Mouse (Mus musculus): ENCODE measurements around the gene Tmc6. TPM values are rescaled to one million over a fixed set of nuclear protein-coding genes. Genes with fewer than 3 reads are reported as not detected.
"Not testable (repeated sequence)": the region's sequence is repeated elsewhere in the genome, so short reads cannot be mapped to it uniquely, and the experiment has no call there.

Tmc6 gene
- total and polyA plus RNA-seq, 3 experiments: 16.8 to 28.4 (median 26.8) TPM

DNA sequence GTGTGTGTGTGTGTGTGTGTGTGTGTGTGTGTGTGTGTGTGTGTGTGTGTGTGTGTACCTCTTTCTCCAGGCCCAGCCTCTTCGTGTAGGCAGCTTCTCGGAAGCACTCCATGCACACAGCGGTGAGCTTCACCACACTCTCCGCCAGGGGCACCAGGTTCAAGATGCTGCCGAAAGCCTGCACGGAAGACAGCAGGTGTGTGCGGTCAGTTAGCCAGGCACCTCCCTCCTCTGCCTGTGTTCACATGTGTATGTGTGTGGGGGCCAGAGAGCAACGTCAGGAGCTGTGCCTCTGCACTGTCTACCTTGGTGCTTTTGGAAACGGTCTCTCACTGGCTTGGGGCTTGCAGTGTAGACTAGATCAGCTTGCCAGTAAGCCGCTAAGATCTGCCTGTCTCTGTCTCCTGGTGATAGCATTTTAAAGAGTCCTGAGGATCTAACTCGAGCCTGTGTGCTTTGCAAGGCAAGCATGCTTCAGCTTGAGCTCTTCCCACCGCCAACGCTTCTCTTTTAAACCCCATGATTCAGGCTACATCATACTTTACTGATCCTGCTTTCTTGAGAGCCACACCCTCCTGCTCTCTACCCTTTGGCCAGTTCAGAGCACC is 34.5 kb upstream of the Tmc6 start:
- dilution Hi-C loops (cut with MboI; ENCODE audit: extremely low pct_ligation_motif_present, extremely low pct_unique_long_range_greater_than_20kb, low sequenced_read_pairs): no loop called here
- no peak overlapping the region for H3K4me3 ChIP-seq (replicated peaks in 1 of 3; ENCODE audit: low read depth in 2 of 3, low read length in 2 of 3, poor library complexity in 1 of 3)
- no peak overlapping the region for H3K4me2 ChIP-seq (ENCODE audit: insufficient read depth, low read depth, poor library complexity, severe bottlenecking)
- no peak overlapping the region for H3K27ac ChIP-seq (ENCODE audit: insufficient read depth, low read depth)
- no peaks in the 10 kb centered on the region for H3K27me3 ChIP-seq (replicated peaks)
- in situ Hi-C loops (cut with MboI; ENCODE audit: low pct_ligation_motif_present, low pct_unique_long_range_greater_than_20kb, low sequenced_read_pairs): no loop called here
- peaks cover 16 to 95% of the 10 kb centered on the region in 2 experiments for H3K4me1 ChIP-seq (ENCODE audit: control insufficient read depth in 1 of 2, insufficient read depth in 2 of 2)
- DNase-seq (ENCODE audit: extremely low read depth): peak; percentile 51
- peaks cover 46% of the 10 kb centered on the region for H3K79me2 ChIP-seq (replicated peaks; ENCODE audit: control insufficient read depth, extremely low read depth, insufficient read depth, poor library complexity, severe bottlenecking)
- no peaks in the 10 kb centered on the region for H3K9me3 ChIP-seq (replicated peaks; ENCODE audit: low read length)
- no peak overlapping the region for H3K9ac ChIP-seq (ENCODE audit: insufficient read depth, low read depth)
- TF ChIP-seq CHD1 (IDR thresholded peaks at IDR 0.05; ENCODE audit: low read depth, low read length): no peak
- peak; percentile 2; the same call in 1 of the 2 replicates for TF ChIP-seq POLR2AphosphoS2 (IDR thresholded peaks at IDR 0.05; ENCODE audit: low read depth, low read length)
- TF ChIP-seq IRF4 (IDR thresholded peaks at IDR 0.05; ENCODE audit: low read depth, low read length): no peak
- TF ChIP-seq POLR2A (IDR thresholded peaks at IDR 0.05; ENCODE audit: low read depth, low read length): peak; percentile 16; the same call in 1 of the 2 replicates
- peak; percentile 64; the same call in 1 of the 2 replicates for TF ChIP-seq ZMIZ1 (IDR thresholded peaks at IDR 0.05; ENCODE audit: low read depth, low read length)
- TF ChIP-seq TBP (conservative IDR thresholded peaks at IDR 0.05; ENCODE audit: low read depth, low read length): no peak
- no peak for TF ChIP-seq CTCF (conservative IDR thresholded peaks at IDR 0.05 in 1 of 2, IDR thresholded peaks at IDR 0.05 in 1 of 2; ENCODE audit: low read depth in 2 of 2, low read length in 2 of 2)
- peaks cover 93 to 96% of the 10 kb centered on the region in 2 experiments for H3K36me3 ChIP-seq (replicated peaks in 1 of 2; ENCODE audit: control insufficient read depth in 1 of 2, insufficient read depth in 1 of 2, low read length in 1 of 2)

DNA sequence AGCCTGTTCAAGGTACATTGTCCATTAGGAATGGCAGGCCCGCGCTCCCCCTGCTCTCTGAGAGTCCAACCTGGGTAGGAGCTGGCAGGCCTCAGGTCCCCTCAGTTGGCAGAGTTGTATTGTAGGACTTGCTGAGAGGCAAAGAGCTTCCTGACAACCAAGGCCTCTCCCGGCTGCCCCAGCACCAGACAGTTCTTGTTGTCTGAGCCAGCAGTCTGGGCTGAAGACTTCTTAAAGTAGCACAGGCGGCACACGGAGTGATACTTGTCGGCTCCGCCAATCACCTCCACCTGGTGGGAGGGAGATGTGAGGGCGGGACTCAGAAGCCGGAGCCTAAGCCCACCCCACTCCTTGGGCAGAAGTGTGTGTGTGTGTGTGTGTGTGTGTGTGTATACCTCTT is 33.9 kb upstream of the Tmc6 start:
- dilution Hi-C loops (cut with MboI; ENCODE audit: extremely low pct_ligation_motif_present, extremely low pct_unique_long_range_greater_than_20kb, low sequenced_read_pairs); in situ Hi-C loops (cut with MboI; ENCODE audit: low pct_ligation_motif_present, low pct_unique_long_range_greater_than_20kb, low sequenced_read_pairs): not testable (repeated sequence)

DNA sequence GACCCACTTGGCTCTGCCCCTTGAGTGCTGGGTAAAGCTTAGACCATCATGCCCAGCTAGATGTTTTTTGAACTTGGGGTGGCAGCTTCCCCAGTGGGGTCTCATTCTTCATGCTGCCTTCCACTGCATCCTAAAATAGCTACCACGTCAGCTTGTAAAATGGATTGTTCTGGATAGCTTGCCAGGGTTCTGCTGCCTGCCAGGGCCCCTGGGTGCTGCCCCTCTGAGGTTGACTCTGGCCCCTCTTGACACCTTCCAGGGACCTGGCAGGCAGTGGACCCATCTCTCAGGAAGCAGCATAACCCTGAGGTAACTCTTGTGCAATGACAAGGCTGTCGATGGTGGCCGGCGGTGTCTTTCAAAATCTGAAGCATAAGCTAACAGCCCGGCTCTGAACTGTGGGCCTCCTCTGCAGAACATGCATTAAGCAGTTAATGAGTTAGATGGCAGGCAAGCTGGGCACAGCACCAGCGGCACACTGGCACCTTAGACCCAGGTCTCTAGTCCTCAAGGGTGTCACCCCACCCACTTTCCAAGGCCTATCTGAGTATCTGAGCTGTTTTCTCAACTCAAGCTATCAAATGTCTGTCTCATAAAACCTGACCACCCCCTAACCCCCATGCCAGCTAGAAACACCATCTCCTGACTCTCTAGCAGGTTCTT is 32.8 kb upstream of the Tmc6 start:
- dilution Hi-C loops (cut with MboI; ENCODE audit: extremely low pct_ligation_motif_present, extremely low pct_unique_long_range_greater_than_20kb, low sequenced_read_pairs) (no loop called here), in situ Hi-C loops (cut with MboI; ENCODE audit: low pct_ligation_motif_present, low pct_unique_long_range_greater_than_20kb, low sequenced_read_pairs) (no loop called here)
- no peak overlapping the region for H3K9ac ChIP-seq (ENCODE audit: insufficient read depth, low read depth)
- H3K4me1 ChIP-seq (ENCODE audit: control insufficient read depth in 1 of 2, insufficient read depth in 2 of 2): peaks cover 20 to 87% of the 10 kb centered on the region in 2 experiments
- peak overlapping the region; percentile 2; the same call in 1 of the 2 replicates for H3K27ac ChIP-seq (ENCODE audit: insufficient read depth, low read depth)
- H3K4me3 ChIP-seq (replicated peaks in 1 of 3; ENCODE audit: low read depth in 2 of 3, low read length in 2 of 3, poor library complexity in 1 of 3): no peak overlapping the region
- TF ChIP-seq MEF2A (IDR thresholded peaks at IDR 0.05; ENCODE audit: borderline replicate concordance, low read depth, low read length) (0 out of 2 replicates have a peak, but pooled peaks have one; percentile 26), CHD1 (IDR thresholded peaks at IDR 0.05; ENCODE audit: low read depth, low read length) (no peak), ZMIZ1 (IDR thresholded peaks at IDR 0.05; ENCODE audit: low read depth, low read length) (peak; percentile 37), CHD2 (IDR thresholded peaks at IDR 0.05; ENCODE audit: low read length) (peak; percentile 10), POLR2AphosphoS2 (IDR thresholded peaks at IDR 0.05; ENCODE audit: low read depth, low read length) (0 out of 2 replicates have a peak, but pooled peaks have one; percentile 22), MYC (IDR thresholded peaks at IDR 0.05; ENCODE audit: low read depth, low read length) (no peak)
- no peaks in the 10 kb centered on the region for H3K9me3 ChIP-seq (replicated peaks; ENCODE audit: low read length)
- DNase-seq (ENCODE audit: extremely low read depth): no peak
- peaks cover 61% of the 10 kb centered on the region for H3K79me2 ChIP-seq (replicated peaks; ENCODE audit: control insufficient read depth, extremely low read depth, insufficient read depth, poor library complexity, severe bottlenecking)
- no peaks in the 10 kb centered on the region for H3K27me3 ChIP-seq (replicated peaks)
- no peak overlapping the region for H3K4me2 ChIP-seq (ENCODE audit: insufficient read depth, low read depth, poor library complexity, severe bottlenecking)
- peaks cover 84 to 86% of the 10 kb centered on the region in 2 experiments for H3K36me3 ChIP-seq (replicated peaks in 1 of 2; ENCODE audit: control insufficient read depth in 1 of 2, insufficient read depth in 1 of 2, low read length in 1 of 2)

More for the DNA sequence above, 33.9 kb upstream of the Tmc6 start:
- H3K4me1 ChIP-seq (ENCODE audit: control insufficient read depth in 1 of 2, insufficient read depth in 2 of 2): peaks cover 20 to 95% of the 10 kb centered on the region in 2 experiments
- 0 out of 2 replicates have a peak, but pooled peaks have one; percentile 11 for TF ChIP-seq POLR2A (IDR thresholded peaks at IDR 0.05; ENCODE audit: low read depth, low read length)
- TF ChIP-seq CHD2 (IDR thresholded peaks at IDR 0.05; ENCODE audit: low read length): 0 out of 2 replicates have a peak, but pooled peaks have one; percentile 18
- not testable (repeated sequence) for H3K27ac ChIP-seq (ENCODE audit: insufficient read depth, low read depth); H3K27me3 ChIP-seq (replicated peaks); H3K9ac ChIP-seq (ENCODE audit: insufficient read depth, low read depth); DNase-seq (ENCODE audit: extremely low read depth); H3K9me3 ChIP-seq (replicated peaks; ENCODE audit: low read length); H3K4me3 ChIP-seq (replicated peaks in 1 of 3; ENCODE audit: low read depth in 2 of 3, low read length in 2 of 3, poor library complexity in 1 of 3); H3K4me2 ChIP-seq (ENCODE audit: insufficient read depth, low read depth, poor library complexity, severe bottlenecking)
- H3K36me3 ChIP-seq (replicated peaks in 1 of 2; ENCODE audit: control insufficient read depth in 1 of 2, insufficient read depth in 1 of 2, low read length in 1 of 2): peaks cover 90 to 96% of the 10 kb centered on the region in 2 experiments
- peaks cover 52% of the 10 kb centered on the region for H3K79me2 ChIP-seq (replicated peaks; ENCODE audit: control insufficient read depth, extremely low read depth, insufficient read depth, poor library complexity, severe bottlenecking)

All from CH12.LX (cell line).